Mouse (Mus musculus): ENCODE data around the gene Ptpru. TPM values are rescaled to one million over a fixed set of nuclear protein-coding genes. Genes with fewer than 3 reads are reported as not detected.

Ptpru gene
- polyA plus RNA-seq, 2 experiments: 2.0 to 2.8 TPM

DNA sequence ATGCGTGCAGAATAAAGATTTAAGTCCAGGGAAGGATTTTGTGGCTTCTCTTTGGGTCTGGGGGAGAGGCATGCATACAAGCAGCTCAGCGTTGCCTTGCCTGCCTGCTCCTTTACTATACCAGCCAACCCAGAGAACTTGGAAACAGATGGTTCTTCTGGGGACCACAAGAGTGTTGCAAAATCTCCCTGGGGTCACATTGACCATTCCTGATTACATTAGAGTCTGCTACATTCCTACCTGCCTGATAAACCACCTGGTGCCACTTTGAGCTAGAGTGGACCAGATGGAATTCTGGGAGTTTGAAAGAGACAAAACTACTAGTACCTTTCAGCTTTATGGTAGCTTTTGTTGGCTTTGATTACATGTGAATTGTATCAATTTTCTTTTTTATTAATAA is 38.7 kb upstream of the Ptpru start:
- WGBS (ENCODE audit: insufficient replicate concordance): 65% methylated on average over 2 of the region's 2 CpGs

GRCm38 (mm10) chr4:131875242-131875641 is 37.2 kb upstream of the Ptpru start:
- no peaks in the 10 kb centered on the region for H3K9me3 ChIP-seq (ENCODE audit: control insufficient read depth, low read length)
- TF ChIP-seq EP300 (IDR thresholded peaks at IDR 0.05; ENCODE audit: low read depth) (no peak), CTCF (IDR thresholded peaks at IDR 0.05; ENCODE audit: low read depth) (no peak)
- peaks cover 4% of the 10 kb centered on the region for H3K36me3 ChIP-seq (replicated peaks; ENCODE audit: control insufficient read depth, insufficient read depth, low read depth)
- peaks cover 21 to 23% of the 10 kb centered on the region in 2 experiments for H3K4me1 ChIP-seq (replicated peaks; ENCODE audit: control insufficient read depth in 2 of 2, insufficient read depth in 2 of 2, low read length in 1 of 2)
- ATAC-seq (ENCODE audit: insufficient read depth) (no peak), DNase-seq (ENCODE audit: low read depth in 3 of 3, low spot score in 3 of 3) (no peak)
- WGBS (ENCODE audit: insufficient replicate concordance): 24% methylated on average over 3 of the region's 3 CpGs
- H3K4me2 ChIP-seq (ENCODE audit: low read depth): peak overlapping the region; percentile 95
- no peaks in the 10 kb centered on the region for H3K27me3 ChIP-seq (ENCODE audit: control insufficient read depth, insufficient read depth, low read length)
- H3K4me3 ChIP-seq (ENCODE audit: insufficient read depth in 1 of 2, low read depth in 2 of 2, low read length in 2 of 2): peak overlapping the region; percentile 86 to 87
- peak overlapping the region; percentile 17 for H3K27ac ChIP-seq
- peak overlapping the region; percentile 99 for H3K9ac ChIP-seq (replicated peaks)

More for the DNA sequence above, 38.7 kb upstream of the Ptpru start:
- Histone ChIP-seq H3K9ac (replicated peaks) (no peak overlapping the region), H3K4me3 (ENCODE audit: insufficient read depth in 1 of 2, low read depth in 2 of 2, low read length in 2 of 2) (no peak overlapping the region), H3K4me2 (ENCODE audit: low read depth) (peak overlapping the region; percentile 25; the same call in 1 of the 2 replicates), H3K4me1 (replicated peaks; ENCODE audit: control insufficient read depth in 2 of 2, insufficient read depth in 2 of 2, low read length in 1 of 2) (peaks cover 21 to 23% of the 10 kb centered on the region in 2 experiments), H3K27ac (no peak overlapping the region), H3K9me3 (ENCODE audit: control insufficient read depth, low read length) (no peaks in the 10 kb centered on the region), H3K36me3 (replicated peaks; ENCODE audit: control insufficient read depth, insufficient read depth, low read depth) (peaks cover 4% of the 10 kb centered on the region), H3K27me3 (ENCODE audit: control insufficient read depth, insufficient read depth, low read length) (no peaks in the 10 kb centered on the region)
- DNase-seq (ENCODE audit: low read depth in 3 of 3, low spot score in 3 of 3): no peak
- ATAC-seq (ENCODE audit: insufficient read depth): no peak
- TF ChIP-seq EP300 (IDR thresholded peaks at IDR 0.05; ENCODE audit: low read depth): no peak
- TF ChIP-seq CTCF (IDR thresholded peaks at IDR 0.05; ENCODE audit: low read depth): no peak

DNA sequence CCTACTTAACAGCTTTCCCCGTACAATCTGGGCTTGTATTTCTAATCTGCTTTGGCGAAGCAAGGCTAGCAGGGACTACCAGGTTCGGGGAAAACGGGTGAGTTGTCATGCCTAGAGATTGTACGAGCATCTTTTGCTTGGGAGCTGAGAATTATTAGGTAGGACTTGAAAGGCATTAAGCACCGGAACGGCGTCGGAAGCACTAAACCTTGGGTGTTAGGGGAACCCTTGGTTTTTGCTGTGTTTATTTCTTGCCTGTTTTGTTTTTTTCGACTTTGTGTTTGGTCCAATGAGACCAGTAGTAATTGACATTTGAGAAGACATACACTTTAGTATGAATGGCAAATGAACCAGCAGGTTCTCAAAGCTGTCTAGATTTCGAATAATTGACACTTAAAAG is 36.5 kb upstream of the Ptpru start:
- DNase-seq (ENCODE audit: low read depth in 3 of 3, low spot score in 3 of 3) (peak in 1 of 3 experiments; percentile 36), ATAC-seq (ENCODE audit: insufficient read depth) (no peak)
- peak overlapping the region; percentile 86 to 87 for H3K4me3 ChIP-seq (ENCODE audit: insufficient read depth in 1 of 2, low read depth in 2 of 2, low read length in 2 of 2)
- peak overlapping the region; percentile 95 for H3K4me2 ChIP-seq (ENCODE audit: low read depth)
- TF ChIP-seq CTCF (IDR thresholded peaks at IDR 0.05; ENCODE audit: low read depth) (no peak), EP300 (IDR thresholded peaks at IDR 0.05; ENCODE audit: low read depth) (no peak)
- no peaks in the 10 kb centered on the region for H3K27me3 ChIP-seq (ENCODE audit: control insufficient read depth, insufficient read depth, low read length)
- peak overlapping the region; percentile 75 for H3K27ac ChIP-seq
- WGBS (ENCODE audit: insufficient replicate concordance): 2% methylated on average over 11 of the region's 11 CpGs
- H3K36me3 ChIP-seq (replicated peaks; ENCODE audit: control insufficient read depth, insufficient read depth, low read depth): peaks cover 4% of the 10 kb centered on the region
- peak overlapping the region; percentile 99 for H3K9ac ChIP-seq (replicated peaks)
- peaks cover 21 to 23% of the 10 kb centered on the region in 2 experiments for H3K4me1 ChIP-seq (replicated peaks; ENCODE audit: control insufficient read depth in 2 of 2, insufficient read depth in 2 of 2, low read length in 1 of 2)
- H3K9me3 ChIP-seq (ENCODE audit: control insufficient read depth, low read length): no peaks in the 10 kb centered on the region

- ATAC-seq (ENCODE audit: insufficient read depth) (peak; percentile 29), DNase-seq (ENCODE audit: low read depth in 3 of 3, low spot score in 3 of 3) (peak in 2 of 3 experiments; percentile 37 to 55)
- peaks cover 21 to 24% of the 10 kb centered on the region in 2 experiments for H3K4me1 ChIP-seq (replicated peaks; ENCODE audit: control insufficient read depth in 2 of 2, insufficient read depth in 2 of 2, low read length in 1 of 2)
- H3K27ac ChIP-seq: peak overlapping the region; percentile 75
- peak overlapping the region; percentile 95 for H3K4me2 ChIP-seq (ENCODE audit: low read depth)
- no peaks in the 10 kb centered on the region for H3K27me3 ChIP-seq (ENCODE audit: control insufficient read depth, insufficient read depth, low read length)
- under 1% methylated on average over 20 of the region's 20 CpGs for WGBS (ENCODE audit: insufficient replicate concordance)
- peak overlapping the region; percentile 86 to 87 for H3K4me3 ChIP-seq (ENCODE audit: insufficient read depth in 1 of 2, low read depth in 2 of 2, low read length in 2 of 2)
- peak overlapping the region; percentile 99 for H3K9ac ChIP-seq (replicated peaks)
- TF ChIP-seq CTCF (IDR thresholded peaks at IDR 0.05; ENCODE audit: low read depth) (no peak), EP300 (IDR thresholded peaks at IDR 0.05; ENCODE audit: low read depth) (no peak)
- no peaks in the 10 kb centered on the region for H3K9me3 ChIP-seq (ENCODE audit: control insufficient read depth, low read length)
- peaks cover 4% of the 10 kb centered on the region for H3K36me3 ChIP-seq (replicated peaks; ENCODE audit: control insufficient read depth, insufficient read depth, low read depth)
Observed at GRCm38 (mm10) chr4:131874169-131874536, 36.1 kb upstream of the Ptpru start.

DNA sequence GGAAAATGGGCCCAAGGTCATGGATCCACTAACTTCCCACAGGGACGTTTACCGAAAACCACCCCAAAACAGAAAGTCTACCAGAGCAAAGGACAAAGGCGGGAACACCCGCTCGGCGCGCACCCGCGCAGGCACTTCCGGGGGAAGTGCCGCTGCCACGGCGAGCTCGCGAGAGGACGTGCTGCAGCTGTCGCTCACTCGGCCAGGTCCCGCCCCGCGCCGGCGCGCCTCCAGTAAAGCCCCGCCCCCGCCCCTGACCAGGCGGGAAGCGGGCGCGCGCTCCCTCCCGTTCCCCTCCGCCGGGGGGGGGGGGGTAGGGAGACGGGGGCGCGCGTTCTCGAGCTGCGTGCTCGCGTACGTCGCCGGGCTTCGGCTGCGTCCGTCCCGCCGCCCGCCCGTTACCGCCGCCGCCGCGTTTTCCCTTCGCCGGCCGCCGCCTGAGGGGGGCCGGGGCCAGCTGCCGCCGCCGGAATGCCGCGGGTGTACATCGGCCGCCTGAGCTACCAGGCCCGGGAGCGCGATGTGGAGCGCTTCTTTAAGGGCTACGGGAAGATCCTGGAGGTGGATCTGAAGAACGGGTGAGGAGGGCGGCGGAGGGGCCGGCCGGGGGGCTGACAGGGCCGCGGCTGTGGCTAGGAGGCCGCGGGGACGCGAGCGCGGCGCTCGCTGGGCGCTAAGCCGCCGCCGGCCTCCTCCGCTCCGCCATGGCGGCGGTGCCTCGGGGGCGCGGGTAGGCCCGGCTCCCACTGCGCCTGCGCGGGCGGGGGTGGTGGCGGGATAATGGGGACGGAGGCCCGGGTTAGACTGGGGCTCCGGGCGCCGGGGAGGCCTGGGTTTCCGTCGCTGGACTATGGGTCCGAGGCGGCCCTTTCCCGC is 35.4 kb upstream of the Ptpru start, which contains the start of gene Srsf4:
Gene Srsf4, plus strand, starts transcription at position 325 of the 876 bp plus-strand sequence.
- Histone ChIP-seq H3K4me2 (ENCODE audit: low read depth) (peak within 1 kb of the TSS; percentile 95), H3K4me3 (ENCODE audit: insufficient read depth in 1 of 2, low read depth in 2 of 2, low read length in 2 of 2) (peak within 1 kb of the TSS; percentile 86 to 87), H3K27ac (peak within 1 kb of the TSS; percentile 75), H3K9ac (replicated peaks) (peak within 1 kb of the TSS; percentile 99), H3K4me1 (replicated peaks; ENCODE audit: control insufficient read depth in 2 of 2, insufficient read depth in 2 of 2, low read length in 1 of 2) (peaks cover 21 to 27% of the 10 kb centered on the region in 2 experiments), H3K36me3 (replicated peaks; ENCODE audit: control insufficient read depth, insufficient read depth, low read depth) (peaks cover 4% of the 10 kb centered on the region), H3K27me3 (ENCODE audit: control insufficient read depth, insufficient read depth, low read length) (no peaks in the 10 kb centered on the region), H3K9me3 (ENCODE audit: control insufficient read depth, low read length) (no peaks in the 10 kb centered on the region)
- TF ChIP-seq EP300 (IDR thresholded peaks at IDR 0.05; ENCODE audit: low read depth): peak; percentile 54; the same call in 1 of the 2 replicates
- no peak for TF ChIP-seq CTCF (IDR thresholded peaks at IDR 0.05; ENCODE audit: low read depth)
- peak; percentile 92 for ATAC-seq (ENCODE audit: insufficient read depth)
- peak; percentile 89 to 92 (median 90) for DNase-seq (ENCODE audit: low read depth in 3 of 3, low spot score in 3 of 3)
- WGBS (ENCODE audit: insufficient replicate concordance): under 1% methylated on average over 84 of the region's 116 CpGs
